Mouse (Mus musculus) megakaryocyte progenitor cell, adult 5-6 weeks (primary cell): ENCODE results near the gene Igf2r. TPM values are rescaled to one million over a fixed set of nuclear protein-coding genes. Genes with fewer than 3 reads are reported as not detected.
A peak's percentile ranks its signal among the peaks of the same experiment; 100 is the strongest.
"Not testable (repeated sequence)": the region's sequence is repeated elsewhere in the genome, so short reads cannot be mapped to it uniquely, and the experiment has no call there.

Experiments
- ATAC-seq: replicated peaks from 2 replicates; pipeline ENCODE4 v1.8.0; 2016; ENCODE audit warnings: mild to moderate bottlenecking, moderate TSS enrichment, inconsistent platforms; ENCODE audit not compliant: poor library complexity
- total RNA-seq, 2 experiments: library from RNA; stranded (forward) in 1 of 2; stranded (reverse) in 1 of 2; fragments of 157-497, 149-512 nt in 1 of 2; fragments of 200-1000 nt in 1 of 2; gene quantifications; 2 replicates each; pipeline versions ENCODE4 v1.2.3 to v1.2.4; 2015 to 2017

The Igf2r gene
- total RNA-seq, 2 experiments from 2014 or later: 2.6 to 3.0 TPM

DNA sequence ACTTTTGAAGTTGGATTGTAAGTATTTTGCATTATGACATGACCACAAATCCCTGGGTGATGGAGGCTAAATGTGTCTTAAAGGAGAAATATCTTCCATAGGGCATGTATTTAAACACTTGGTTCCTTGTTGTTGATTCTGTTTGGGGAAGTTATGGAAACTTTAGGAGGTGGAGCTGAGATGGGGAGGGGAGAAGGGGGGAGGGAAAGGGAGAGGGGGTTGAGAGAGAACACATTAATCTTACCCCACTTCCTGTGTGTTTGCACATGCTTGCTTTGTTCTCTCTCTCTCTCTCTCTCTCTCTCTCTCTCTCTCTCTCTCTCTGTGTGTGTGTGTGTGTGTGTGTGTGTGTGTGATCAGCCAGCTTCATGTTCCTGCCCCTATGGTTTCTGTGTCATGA is 92.3 kb downstream of the Igf2r start:
- peak; percentile 81 for ATAC-seq

DNA sequence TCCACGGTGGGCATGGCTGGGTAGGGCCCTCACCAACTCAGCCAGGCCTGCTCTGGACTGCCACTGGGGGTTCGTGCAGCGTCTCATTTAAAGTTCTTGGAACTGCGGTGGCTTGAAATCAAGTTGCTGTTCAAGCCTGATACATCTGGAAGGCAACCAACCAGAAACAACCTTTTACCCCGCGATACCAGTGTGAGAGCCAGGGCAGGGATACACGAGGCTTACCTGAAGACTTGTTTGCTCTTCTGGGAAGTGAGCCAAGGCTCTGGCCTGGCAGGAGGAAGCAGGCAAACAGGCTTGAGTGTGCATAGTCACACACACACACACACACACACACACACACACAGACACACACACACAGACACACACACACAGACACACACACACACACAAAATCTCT is 93.8 kb downstream of the Igf2r start, which contains the start of gene Slc22a1:
Slc22a1 (minus strand) TSS at position 184 of the 400 bp plus-strand sequence.
- no peak for ATAC-seq

DNA sequence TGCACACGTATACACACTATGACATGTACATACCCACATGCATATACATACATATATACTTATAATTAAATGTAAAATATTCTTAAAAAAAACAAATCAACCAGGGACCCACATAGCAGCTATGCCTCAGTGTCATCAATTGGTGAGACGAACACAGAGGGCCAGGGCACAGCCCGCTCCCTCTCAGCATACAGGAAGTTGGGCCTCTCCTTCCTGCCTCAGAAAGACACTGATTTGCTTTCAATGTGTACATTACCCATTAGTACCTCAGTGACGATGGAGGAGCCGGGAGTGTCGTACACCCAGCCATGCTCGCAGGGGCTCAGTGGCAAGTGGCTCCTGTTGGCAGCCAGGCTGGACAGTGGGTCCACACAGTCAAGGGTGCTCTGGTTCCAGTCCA is 94.5 kb downstream of the Igf2r start:
- not testable (repeated sequence) for ATAC-seq

DNA sequence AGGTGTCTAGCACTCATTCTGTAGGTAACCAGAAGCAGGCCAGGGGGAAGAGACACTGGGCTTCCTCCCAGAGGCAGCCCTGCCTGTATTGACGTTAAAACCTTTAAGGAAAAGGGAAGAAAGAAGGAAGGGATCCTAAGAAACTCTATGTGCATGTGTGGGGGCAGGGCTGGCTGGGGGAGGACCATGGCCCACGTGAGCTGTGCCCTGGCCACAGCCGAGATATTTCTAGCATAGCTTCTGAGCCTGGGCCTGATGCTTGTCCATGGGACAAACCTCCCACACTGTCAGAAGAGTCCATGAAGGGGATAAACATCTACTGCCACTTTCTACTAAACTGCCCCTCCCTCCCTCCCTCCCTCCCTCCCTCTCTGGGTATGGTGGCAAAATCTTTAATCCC is 95.6 kb downstream of the Igf2r start:
- no peak for ATAC-seq

- ATAC-seq: no peak
These were observed 97.1 kb downstream of the Igf2r start for GRCm38 (mm10) chr17:12672285-12672790.

DNA sequence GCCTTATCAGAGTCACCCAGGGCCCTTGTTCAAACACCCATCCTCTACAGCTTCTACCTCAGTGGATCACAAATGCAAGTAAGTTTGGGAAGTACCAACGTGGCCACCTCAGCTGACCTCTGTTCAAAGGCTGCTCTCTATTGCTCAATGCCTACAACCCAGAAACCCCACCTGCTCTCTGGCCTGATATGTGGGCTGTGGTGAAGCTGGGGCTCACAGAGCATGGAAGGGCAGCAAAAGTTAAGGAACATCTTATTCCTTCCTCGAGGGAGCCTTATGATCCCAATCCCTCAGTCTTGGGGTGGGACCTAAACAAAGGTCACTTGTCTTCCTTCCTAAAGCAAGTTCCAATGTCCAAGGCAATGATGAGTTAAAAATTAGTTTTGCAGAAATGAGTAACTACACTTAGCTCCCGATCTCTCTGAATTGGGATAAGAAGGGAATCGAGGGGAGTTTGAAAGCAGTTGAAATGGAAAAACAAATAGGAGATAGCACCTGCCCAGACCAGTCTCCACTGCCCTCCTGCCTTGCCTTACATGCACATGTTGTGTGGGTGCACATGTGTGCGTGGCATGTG is 98.3 kb downstream of the Igf2r start:
- ATAC-seq: no peak

DNA sequence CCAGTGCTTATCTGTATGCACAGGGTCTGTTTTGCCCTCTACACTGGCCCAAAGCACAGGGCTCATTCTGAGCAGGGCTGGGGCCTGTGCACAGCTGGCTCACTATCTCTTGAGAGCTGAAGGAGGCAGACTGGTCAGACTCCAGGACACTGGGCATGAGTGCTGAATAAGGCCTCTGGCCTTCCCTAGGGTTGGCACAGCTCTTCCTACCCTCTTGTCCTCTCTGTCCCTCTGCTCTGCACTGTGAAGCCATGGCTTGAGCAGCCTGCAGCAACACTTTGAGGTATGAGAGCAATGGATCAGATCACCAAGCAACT is 100.1 kb downstream of the Igf2r start:
- ATAC-seq: peak; percentile 54

GRCm38 (mm10) chr17:12668478-12669362 is 100.7 kb downstream of the Igf2r start:
- peak; percentile 77 for ATAC-seq

DNA sequence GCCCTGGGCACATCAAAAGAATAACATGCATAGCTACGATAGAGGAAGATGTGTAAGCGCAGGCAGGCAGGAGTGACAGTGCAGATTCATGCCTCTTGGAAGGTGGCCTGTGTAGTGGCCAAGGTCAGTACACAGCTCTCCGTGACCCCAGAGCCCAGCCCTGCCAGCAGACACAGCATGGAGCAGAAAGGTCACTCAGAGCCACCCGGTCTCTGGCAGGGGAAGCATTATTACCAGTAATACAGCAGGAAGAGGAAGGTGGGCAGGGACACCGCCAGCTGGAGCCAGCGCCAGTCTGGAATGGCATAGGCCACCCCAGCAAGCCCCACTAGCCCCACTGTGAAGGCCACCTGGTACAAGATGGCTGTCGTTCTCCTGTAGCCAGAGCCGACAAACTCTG is 105.3 kb downstream of the Igf2r start:
- no peak; the same call in 1 of the 2 replicates for ATAC-seq

GRCm38 (mm10) chr17:12660572-12661260 is 108.7 kb downstream of the Igf2r start:
- peak; percentile 42 for ATAC-seq

DNA sequence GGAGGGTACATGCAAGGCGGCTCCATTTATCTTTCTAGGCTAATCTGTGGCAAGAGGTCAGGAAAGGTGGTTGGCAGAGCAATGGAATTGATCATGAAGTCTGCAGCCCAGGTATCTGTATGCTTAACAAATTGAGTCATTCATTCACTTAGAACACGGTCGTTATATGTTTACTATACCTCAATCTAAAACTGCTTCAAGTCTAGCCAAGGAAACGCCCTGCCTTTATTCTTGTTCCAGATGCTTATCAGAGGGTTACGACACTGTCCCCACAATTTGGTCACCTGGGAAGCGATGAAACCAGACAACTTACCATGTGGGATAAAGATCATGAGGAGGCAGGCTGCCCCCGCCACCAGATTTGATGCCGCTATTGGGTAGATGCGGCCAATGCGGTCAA is 110.2 kb downstream of the Igf2r start:
- no peak for ATAC-seq

DNA sequence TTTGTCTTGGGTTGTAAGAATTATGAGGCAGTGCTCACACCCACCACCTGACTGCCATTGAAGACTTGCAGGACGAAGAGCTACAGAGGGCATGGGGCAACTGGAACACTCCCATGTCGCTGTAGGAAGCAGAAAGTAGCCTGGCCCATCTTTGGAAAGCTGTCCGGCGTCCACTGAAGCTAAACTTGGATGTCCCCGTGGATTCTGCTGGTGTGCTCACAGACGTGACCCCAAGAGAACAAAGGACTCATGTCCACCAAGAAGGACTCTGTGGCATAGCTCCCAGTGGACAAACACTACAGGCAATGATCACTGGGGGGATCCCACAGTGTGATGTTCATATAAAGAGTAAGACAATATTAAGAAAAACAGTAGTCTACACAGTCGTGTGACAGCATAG is 110.7 kb downstream of the Igf2r start:
- ATAC-seq: no peak

- ATAC-seq: peak; percentile 95
These were observed 113.6 kb downstream of the Igf2r start for GRCm38 (mm10) chr17:12655826-12656225.

GRCm38 (mm10) chr17:12654061-12654460 is 115.4 kb downstream of the Igf2r start:
- ATAC-seq: no peak

GRCm38 (mm10) chr17:12652604-12653003 is 116.9 kb downstream of the Igf2r start:
- no peak for ATAC-seq

DNA sequence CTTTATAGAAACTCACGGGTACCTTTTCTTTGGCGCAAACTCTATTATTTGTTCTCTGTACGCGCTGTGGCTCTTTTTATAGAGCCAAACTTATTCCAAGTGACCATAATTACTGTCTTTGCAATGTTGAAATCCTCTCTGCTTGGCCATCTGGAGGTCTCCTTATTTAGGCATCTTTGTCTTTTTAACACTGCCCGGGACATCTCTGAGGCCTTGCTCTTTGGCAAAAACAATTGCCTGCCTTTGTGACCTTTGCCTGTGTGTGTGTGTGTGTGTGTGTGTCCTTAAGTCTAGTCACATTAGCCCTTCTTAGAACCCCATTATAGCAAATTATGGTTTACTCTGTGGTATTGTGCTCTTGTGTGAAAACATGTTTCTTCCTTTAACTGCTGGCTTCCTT is 124.0 kb downstream of the Igf2r start:
- ATAC-seq: no peak

- ATAC-seq: no peak
These were observed 128.4 kb downstream of the Igf2r start for GRCm38 (mm10) chr17:12641087-12641486.

DNA sequence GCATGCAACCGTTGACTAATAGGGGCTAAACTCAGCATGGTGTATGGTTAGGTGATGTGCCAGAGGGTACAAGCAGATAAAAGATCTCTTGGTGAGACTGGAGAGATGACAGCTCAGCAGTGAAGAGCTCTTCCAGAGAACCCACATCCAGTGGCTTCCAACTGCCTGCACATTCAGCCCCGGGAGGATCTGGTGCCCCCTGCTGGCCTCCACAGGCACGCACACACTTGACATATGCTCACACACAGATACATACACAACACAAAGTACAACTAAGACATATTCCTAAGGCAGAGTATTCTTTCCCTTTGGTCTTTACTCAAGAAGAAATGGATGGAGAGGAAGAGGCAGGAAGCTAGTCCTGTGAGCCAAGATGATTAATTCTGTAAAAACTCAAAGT is 129.9 kb downstream of the Igf2r start:
- no peak for ATAC-seq

GRCm38 (mm10) chr17:12634814-12635213 is 134.7 kb downstream of the Igf2r start:
- no peak for ATAC-seq
